Mouse (Mus musculus) heart, embryonic 16.5 days (tissue): ENCODE data around the gene Gm5431. TPM values are rescaled to one million over a fixed set of nuclear protein-coding genes. Genes with fewer than 3 reads are reported as not detected.

Experiments
- polyA plus RNA-seq: library from polyadenylated mRNA; unstranded; fragments of >200 nt; fragmentation: Nextera tagmentation; extraction: Ambion mirVana; gene quantifications from 2 replicates; pipeline ENCODE4 v1.2.1, GENCODE M21; 2015

Gene Gm5431
- polyA plus RNA-seq, 1 experiment from 2014 or later = 0.28 TPM

Other genes starting within 250 kb of the Gm5431 start
- 382 and 390 TPM in 2 replicates for gene Rack1, start 101.9 kb downstream of the Gm5431 start, polyA plus RNA-seq
- gene Trim41, start 84.9 kb downstream of the Gm5431 start, polyA plus RNA-seq = 4.2 and 4.3 TPM in 2 replicates
- 0.89 and 0.98 TPM in 2 replicates for gene Trim7, start 76.1 kb downstream of the Gm5431 start, polyA plus RNA-seq
- gene Gm12184, start 75.6 kb downstream of the Gm5431 start, polyA plus RNA-seq = 0.55 and 0.66 TPM in 2 replicates
- 11.6 and 14.5 TPM in 2 replicates for gene Irgm1, start 30.5 kb downstream of the Gm5431 start, polyA plus RNA-seq
- gene Psme2b, start 44.0 kb upstream of the Gm5431 start, polyA plus RNA-seq = 2.7 and 10.4 TPM in 2 replicates
- 0.07 TPM in 1 of 2 replicates, not detected in the other for gene Olfr56, start 76.7 kb upstream of the Gm5431 start, polyA plus RNA-seq
- 0.39 and 0.74 TPM in 2 replicates for gene 9930111J21Rik1, start 77.2 kb upstream of the Gm5431 start, polyA plus RNA-seq
- gene Gm12185, start 90.0 kb upstream of the Gm5431 start, polyA plus RNA-seq = 0.10 and 0.13 TPM in 2 replicates
- gene Tgtp1, start 92.0 kb upstream of the Gm5431 start, polyA plus RNA-seq = 2.2 and 6.3 TPM in 2 replicates
- gene 9930111J21Rik2, start 149.0 kb upstream of the Gm5431 start, polyA plus RNA-seq = 0.87 and 1.2 TPM in 2 replicates
- gene Tgtp2, start 162.0 kb upstream of the Gm5431 start, polyA plus RNA-seq = 3.8 and 8.0 TPM in 2 replicates
- gene Ifi47, start 174.4 kb upstream of the Gm5431 start, polyA plus RNA-seq = 3.6 and 7.6 TPM in 2 replicates
- 0.10 and 0.18 TPM in 2 replicates for gene Olfr1396, start 212.7 kb upstream of the Gm5431 start, polyA plus RNA-seq
- gene Olfr1395, start 240.1 kb upstream of the Gm5431 start, polyA plus RNA-seq = not detected in 2 replicates